Mouse (Mus musculus): Measurements from ENCODE around the gene Btbd11.

Gene Btbd11

DNA sequence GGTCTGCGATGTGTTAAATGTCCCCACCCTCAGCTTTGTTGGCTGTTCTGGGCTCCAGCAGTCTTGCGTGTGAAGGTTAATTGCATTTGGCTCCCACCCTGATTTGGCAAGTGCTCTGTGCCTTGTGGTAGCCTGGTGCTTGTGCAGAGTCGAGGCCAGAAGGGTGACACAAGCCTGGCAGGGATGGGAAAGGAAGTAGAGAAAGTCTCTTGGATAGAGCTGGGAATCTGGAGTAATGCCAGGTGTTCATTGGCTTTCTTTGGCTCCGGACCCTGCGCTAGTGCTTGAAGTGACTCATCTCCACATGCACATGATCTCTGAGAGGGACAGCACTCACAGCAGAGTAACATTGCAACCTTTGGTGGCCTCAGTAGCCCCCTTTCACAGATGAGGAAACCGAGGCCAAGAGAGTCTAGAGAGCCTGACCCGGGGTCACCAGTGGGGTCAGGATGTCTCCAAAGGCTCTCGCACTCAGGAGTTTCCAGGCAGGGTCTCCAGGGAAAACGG lies 211.5 kb downstream of the Btbd11 start:
- no peak for DNase-seq (ENCODE audit: low read depth)

DNA sequence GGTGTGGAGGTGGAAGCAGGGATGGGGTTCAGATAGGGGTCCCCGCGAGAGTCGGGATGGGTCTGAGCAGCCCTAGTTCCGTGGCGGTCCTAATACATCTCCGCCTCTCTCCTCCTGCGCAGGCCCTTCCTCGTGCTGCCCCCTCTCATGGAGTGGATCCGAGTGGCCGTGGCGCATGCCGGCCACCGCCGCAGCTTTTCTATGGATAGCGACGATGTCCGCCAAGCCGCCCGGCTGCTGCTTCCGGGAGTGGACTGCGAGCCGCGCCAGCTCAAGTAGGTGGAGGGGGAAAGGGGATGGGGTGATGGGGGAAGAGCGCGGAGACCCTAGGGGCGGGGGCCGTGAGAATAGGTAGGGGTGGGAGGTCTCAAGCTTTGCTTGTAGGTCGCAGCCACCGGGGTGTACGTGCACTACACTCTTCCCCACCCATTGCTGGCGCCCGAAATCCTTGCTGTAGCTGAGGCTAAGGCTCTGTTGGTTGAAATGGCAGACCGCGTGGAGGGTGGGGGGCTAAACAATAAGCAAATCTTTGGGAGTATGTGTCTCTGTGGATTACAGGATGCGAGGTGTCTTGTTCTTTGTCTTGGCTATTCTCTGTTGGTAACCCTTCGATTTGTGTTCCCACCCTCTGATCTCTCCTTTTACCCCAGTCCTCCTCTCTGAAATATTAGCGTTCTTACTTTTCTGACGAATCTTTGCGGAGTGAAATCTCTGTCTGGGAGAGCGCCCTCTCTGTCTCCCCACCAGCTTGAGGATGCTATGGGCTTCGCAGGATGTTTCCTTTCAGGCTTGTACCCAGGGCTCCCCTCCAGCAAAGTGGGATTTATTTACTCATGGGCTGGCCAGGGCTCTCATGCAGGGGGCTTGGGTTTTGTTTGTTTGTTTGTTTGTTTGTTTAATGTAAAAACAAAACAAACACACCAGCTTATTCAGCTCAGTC lies 212.3 kb downstream of the Btbd11 start:
- no peak for DNase-seq (ENCODE audit: low read depth)

- DNase-seq (ENCODE audit: low read depth), result no peak
These were observed 215.9 kb downstream of the Btbd11 start for GRCm38 (mm10) chr10:85602546-85602945.

DNA sequence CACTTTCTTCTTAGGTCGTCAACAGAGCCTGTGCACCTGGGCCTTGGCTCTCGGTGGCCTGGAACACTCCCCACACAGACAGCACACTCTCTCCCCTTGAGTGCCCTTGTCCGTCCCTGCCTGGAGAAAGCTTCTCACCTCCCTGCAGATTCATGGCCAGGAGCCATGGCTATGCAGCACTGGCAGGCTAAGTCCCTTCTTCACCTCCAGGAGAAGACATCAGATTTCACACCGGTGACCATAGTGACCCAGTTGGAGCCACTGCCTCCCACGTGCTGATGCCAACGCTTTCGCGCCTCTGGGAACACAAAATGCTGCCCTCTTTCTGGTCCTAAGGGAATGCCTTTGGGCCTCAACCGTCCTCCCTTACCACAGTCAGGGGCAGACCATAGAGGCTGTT lies 217.9 kb downstream of the Btbd11 start:
- no peak for DNase-seq (ENCODE audit: low read depth)

GRCm38 (mm10) chr10:85608550-85609278 lies 222.1 kb downstream of the Btbd11 start:
- DNase-seq (ENCODE audit: low read depth), result no peak

DNA sequence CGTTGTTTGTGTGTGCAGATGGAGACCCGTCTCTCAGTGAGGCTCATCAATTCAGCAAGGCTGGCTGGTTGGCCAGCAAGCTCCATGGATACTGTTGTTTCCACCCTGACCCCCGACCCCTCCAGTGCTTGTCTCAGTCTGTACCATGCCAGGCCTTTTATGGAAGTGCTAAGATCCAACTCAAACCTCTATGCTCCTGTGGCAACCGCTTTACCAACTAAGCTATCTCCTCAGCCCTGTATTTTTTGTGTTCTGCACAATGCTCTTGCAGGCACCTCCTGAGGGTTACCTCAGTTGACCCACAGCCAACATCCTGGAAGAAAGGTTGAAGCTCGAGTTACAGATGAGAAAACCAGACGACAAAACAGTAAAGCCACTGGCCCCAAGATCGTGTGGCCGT lies 230.5 kb downstream of the Btbd11 start:
- DNase-seq (ENCODE audit: low read depth), result no peak

GRCm38 (mm10) chr10:85617501-85618417 lies 231.1 kb downstream of the Btbd11 start:
- no peak for DNase-seq (ENCODE audit: low read depth)

GRCm38 (mm10) chr10:85621067-85621466 lies 234.5 kb downstream of the Btbd11 start:
- DNase-seq (ENCODE audit: low read depth), result no peak

GRCm38 (mm10) chr10:85624504-85625169 lies 238.0 kb downstream of the Btbd11 start:
- DNase-seq (ENCODE audit: low read depth), result peak; percentile 51

GRCm38 (mm10) chr10:85625170-85625686 lies 238.6 kb downstream of the Btbd11 start:
- DNase-seq (ENCODE audit: low read depth), result no peak

GRCm38 (mm10) chr10:85632030-85632429 lies 245.4 kb downstream of the Btbd11 start:
- no peak for DNase-seq (ENCODE audit: low read depth)

DNA sequence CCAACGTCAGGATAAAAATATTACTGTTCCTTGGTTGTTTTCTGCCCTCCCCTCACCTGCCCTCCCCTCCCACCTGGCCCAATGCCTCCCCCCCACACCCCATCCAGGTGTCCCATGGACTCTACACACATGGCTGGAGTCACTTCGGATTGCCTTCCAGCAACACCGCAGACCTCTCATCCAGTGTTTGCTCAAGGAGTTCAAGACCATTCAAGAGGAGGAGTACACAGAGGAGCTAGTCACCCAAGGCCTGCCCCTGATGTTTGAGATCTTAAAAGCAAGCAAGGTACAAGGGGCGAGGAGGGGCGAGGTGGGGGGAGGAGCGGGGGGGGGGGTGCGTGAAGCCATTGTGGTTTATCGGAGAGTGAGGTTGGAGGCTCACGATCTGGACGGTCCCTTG lies 247.0 kb downstream of the Btbd11 start:
- no peak for DNase-seq (ENCODE audit: low read depth)

DNA sequence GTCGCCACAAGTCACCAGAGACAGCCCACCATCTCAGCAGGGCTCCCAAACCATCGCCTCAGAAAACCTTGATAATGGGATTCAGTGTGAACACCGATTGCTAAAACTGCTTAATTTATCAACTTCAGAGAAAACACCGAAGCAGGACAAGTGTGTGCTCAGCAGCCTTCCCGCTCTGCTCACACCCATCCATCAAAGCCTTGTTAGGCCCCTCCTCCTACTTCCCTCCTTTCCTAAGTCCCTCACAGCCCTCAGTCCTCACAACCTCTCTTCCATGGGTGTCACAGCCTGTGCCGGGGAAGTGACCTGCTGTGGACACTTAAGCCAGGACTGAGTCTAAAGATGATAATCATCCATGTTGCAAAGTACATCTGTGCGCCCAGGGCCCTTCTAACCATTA lies 251.0 kb downstream of the Btbd11 start:
- DNase-seq (ENCODE audit: low read depth), result no peak

- no peak for DNase-seq (ENCODE audit: low read depth)
These were observed 251.5 kb downstream of the Btbd11 start for GRCm38 (mm10) chr10:85638141-85638540.

- DNase-seq (ENCODE audit: low read depth), result no peak
These were observed 253.0 kb downstream of the Btbd11 start for GRCm38 (mm10) chr10:85639581-85639980.

DNA sequence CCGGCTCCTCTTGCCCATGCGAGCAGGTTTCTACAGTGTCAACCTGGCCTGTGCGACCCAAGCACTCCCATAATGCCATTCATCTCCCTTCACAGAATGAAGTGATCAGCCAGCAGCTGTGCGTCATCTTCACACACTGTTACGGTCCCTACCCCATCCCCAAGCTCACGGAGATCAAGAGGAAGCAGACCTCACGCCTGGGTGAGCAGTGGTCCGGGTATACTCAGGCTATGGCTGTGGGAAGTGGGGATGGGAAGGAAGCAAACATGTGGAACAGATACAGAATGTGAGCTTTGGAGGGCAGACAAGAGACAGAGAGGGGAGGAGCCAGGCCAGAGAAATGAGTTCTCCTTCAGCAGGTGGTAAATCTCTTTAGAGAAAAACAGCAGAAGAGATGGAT lies 253.8 kb downstream of the Btbd11 start:
- DNase-seq (ENCODE audit: low read depth), result no peak

- no peak for DNase-seq (ENCODE audit: low read depth)
These were observed 258.7 kb downstream of the Btbd11 start for GRCm38 (mm10) chr10:85645346-85645745.

DNA sequence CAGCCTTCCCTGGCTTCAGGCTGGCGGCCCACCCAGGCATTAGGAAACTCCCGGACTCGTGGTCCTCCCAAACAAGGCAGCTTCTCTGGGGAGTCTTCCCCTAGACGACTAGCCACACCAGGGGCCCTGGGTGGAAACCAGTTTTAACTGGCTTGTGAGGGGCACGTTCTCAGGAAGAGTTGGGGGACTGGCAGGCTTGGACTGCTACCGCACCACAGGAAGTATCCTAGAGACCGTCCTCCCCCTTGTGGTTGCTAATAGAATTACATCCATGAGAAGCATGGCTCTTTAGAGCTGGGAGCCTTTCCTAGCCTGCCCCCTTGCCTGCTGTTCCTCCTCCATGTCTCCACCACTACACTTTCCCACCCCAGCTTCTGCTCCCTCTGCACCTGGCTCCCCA lies 265.1 kb downstream of the Btbd11 start:
- peak; percentile 61 for DNase-seq (ENCODE audit: low read depth)

DNA sequence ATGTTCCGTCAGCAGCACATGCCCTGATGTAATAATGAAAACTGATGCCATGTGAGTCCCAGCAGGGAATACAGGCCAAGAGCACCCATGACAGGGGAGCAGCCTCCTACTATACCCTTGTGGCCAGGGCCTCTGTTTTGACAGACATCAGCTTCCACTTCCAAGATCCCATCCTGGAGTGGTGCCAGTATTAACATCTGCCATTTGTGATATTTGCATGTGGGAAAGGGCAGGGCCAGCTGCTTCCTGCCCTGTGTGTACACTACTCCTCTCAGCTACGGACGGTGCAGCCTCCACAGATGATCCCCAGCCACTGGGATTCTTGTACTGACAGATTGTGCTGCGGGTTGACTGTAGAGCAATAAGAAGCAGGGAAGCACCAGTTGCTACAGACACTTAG lies 269.3 kb downstream of the Btbd11 start:
- no peak for DNase-seq (ENCODE audit: low read depth)

DNA sequence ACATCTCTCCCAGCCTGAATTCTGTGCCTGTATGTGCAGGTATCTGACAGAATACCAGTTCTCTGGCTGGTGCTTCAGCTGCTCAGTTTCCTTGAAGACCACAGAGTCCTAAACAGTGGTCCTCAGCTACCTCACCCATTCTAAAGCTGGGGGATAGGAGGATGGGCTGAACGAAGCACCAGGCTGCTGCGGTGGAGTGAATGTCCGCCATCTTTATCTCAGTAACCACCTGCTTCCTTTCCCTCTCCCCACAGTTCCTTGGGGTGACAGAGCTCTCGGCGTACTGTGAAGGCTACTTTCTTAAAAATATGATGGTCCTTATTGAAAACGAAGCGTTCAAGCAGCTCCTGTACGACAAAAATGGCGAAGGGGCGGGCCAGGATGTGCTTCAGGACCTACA lies 271.3 kb downstream of the Btbd11 start:
- DNase-seq (ENCODE audit: low read depth), result no peak

- no peak for DNase-seq (ENCODE audit: low read depth)
These were observed 286.9 kb downstream of the Btbd11 start for GRCm38 (mm10) chr10:85673512-85673921.

Data from induced T-regulatory cell, adult 2 months (primary cell).